Comparison of ENCODE assay signal across 10 mouse cellular contexts in genomic region chr8:120190107-120190809, GRCm38 (mm10). TPM values are rescaled to one million over a fixed set of nuclear protein-coding genes. Genes with fewer than 3 reads are reported as not detected.
A peak's percentile ranks its signal among the peaks of the same experiment; 100 is the strongest.
DNase-seq lines count a peak whose midpoint lies in the region; ATAC-seq lines count a peak whose summit lies in the region.
"Had no signal": no experiment of that assay in that cellular context is flagged by ENCODE, and none has a peak within 500 bp of the region (broad histone marks: within the 10 kb centered on the region; RNA-seq: fewer than 3 reads in every experiment).

No protein-coding gene starts in this region.

- H3K9me3 ChIP-seq in kidney, embryonic 16.5 days (ENCODE audit: low read length), result no peaks in the 10 kb centered on the region; the same call in 1 of the 2 replicates
- H3K9me3 ChIP-seq in embryonic facial prominence, embryonic 11.5 days (replicated peaks; ENCODE audit: control insufficient read depth, low read length), result no peaks in the 10 kb centered on the region
- no peaks in the 10 kb centered on the region for H3K9me3 ChIP-seq in midbrain, embryonic 14.5 days (ENCODE audit: control insufficient read depth, low read length)
- H3K9me3 ChIP-seq: liver, embryonic 12.5 days had no signal

- no peak for ATAC-seq in kidney, embryonic 16.5 days (ENCODE audit: low FRiP score, low TSS enrichment)
- 0 out of 2 replicates have a peak, but pooled peaks have one; percentile 5 for ATAC-seq in embryonic facial prominence, embryonic 11.5 days (replicated peaks; ENCODE audit: insufficient number of reproducible peaks, low FRiP score, low TSS enrichment, low read depth)
- ATAC-seq in midbrain, embryonic 14.5 days (ENCODE audit: low FRiP score, low TSS enrichment), result no peak; the same call in 1 of the 2 replicates
- ATAC-seq: CD4-positive, CD25-positive, alpha-beta regulatory T cell, adult 4 months had no signal

- H3K27me3 ChIP-seq in kidney, embryonic 16.5 days (ENCODE audit: insufficient read depth, low read length), result no peaks in the 10 kb centered on the region
- H3K27me3 ChIP-seq in embryonic facial prominence, embryonic 11.5 days (ENCODE audit: control insufficient read depth, insufficient read depth, low read length), result no peaks in the 10 kb centered on the region
- no peaks in the 10 kb centered on the region for H3K27me3 ChIP-seq in midbrain, embryonic 14.5 days (ENCODE audit: control insufficient read depth, insufficient read depth, low read length)

- H3K27ac ChIP-seq in kidney, embryonic 16.5 days (ENCODE audit: low read length), result peak overlapping the region; percentile 23; the same call in 1 of the 2 replicates
- H3K27ac ChIP-seq in embryonic facial prominence, embryonic 11.5 days (replicated peaks; ENCODE audit: low read depth, low read length), result no peak overlapping the region
- H3K27ac ChIP-seq in midbrain, embryonic 14.5 days (replicated peaks; ENCODE audit: low read depth, low read length), result peak overlapping the region; percentile 64
- H3K27ac ChIP-seq: liver, embryonic 12.5 days had no signal

- H3K4me1 ChIP-seq in kidney, embryonic 16.5 days (ENCODE audit: insufficient read depth, low read length), result peaks cover 48% of the 10 kb centered on the region
- peaks cover 10% of the 10 kb centered on the region for H3K4me1 ChIP-seq in embryonic facial prominence, embryonic 11.5 days (ENCODE audit: control insufficient read depth, insufficient read depth, low read length)
- peaks cover 23% of the 10 kb centered on the region for H3K4me1 ChIP-seq in midbrain, embryonic 14.5 days (ENCODE audit: control insufficient read depth, insufficient read depth, low read length)

- no peak overlapping the region for H3K9ac ChIP-seq in kidney, embryonic 16.5 days (replicated peaks; ENCODE audit: low read length)
- no peak overlapping the region for H3K9ac ChIP-seq in embryonic facial prominence, embryonic 11.5 days (replicated peaks; ENCODE audit: low read length)
- H3K9ac ChIP-seq in midbrain, embryonic 14.5 days (replicated peaks; ENCODE audit: low read length), result no peak overlapping the region
- H3K9ac ChIP-seq: liver, embryonic 12.5 days had no signal

- no peak overlapping the region for H3K4me3 ChIP-seq in kidney, embryonic 16.5 days (ENCODE audit: low read length)
- H3K4me3 ChIP-seq in embryonic facial prominence, embryonic 11.5 days (ENCODE audit: low read depth, low read length), result no peak overlapping the region
- no peak overlapping the region for H3K4me3 ChIP-seq in midbrain, embryonic 14.5 days (replicated peaks; ENCODE audit: low read depth, low read length)
- H3K4me3 ChIP-seq: liver, embryonic 12.5 days had no signal

- WGBS in kidney, embryonic 16.5 days, result 80% methylated on average over 17 of the region's 17 CpGs
- WGBS in embryonic facial prominence, embryonic 11.5 days, result 81% methylated on average over 17 of the region's 17 CpGs
- WGBS in midbrain, embryonic 14.5 days, result 81% methylated on average over 17 of the region's 17 CpGs

- no peak overlapping the region for H3K4me2 ChIP-seq in kidney, embryonic 16.5 days (replicated peaks; ENCODE audit: low read depth, low read length)
- H3K4me2 ChIP-seq in embryonic facial prominence, embryonic 11.5 days (ENCODE audit: low read depth, low read length), result no peak overlapping the region
- H3K4me2 ChIP-seq in midbrain, embryonic 14.5 days (ENCODE audit: low read length), result no peak overlapping the region

- peak; percentile 50 to 59 for DNase-seq in cerebellum, postnatal 25 days
- no peak for DNase-seq in cerebellum, postnatal 36 days
- DNase-seq in kidney, postnatal 36 days, result no peak
- no peak for DNase-seq in embryonic facial prominence, embryonic 11.5 days (ENCODE audit: low spot score)
- DNase-seq in midbrain, embryonic 14.5 days, result no peak
- DNase-seq in layer of hippocampus, adult 8-10 months (ENCODE audit: low spot score in 2 of 2), result no peak
- no peak for DNase-seq in thymus, postnatal 0 days (ENCODE audit: low spot score)

- no peaks in the 10 kb centered on the region for H3K36me3 ChIP-seq in kidney, embryonic 16.5 days (ENCODE audit: insufficient read depth, low read length)
- no peaks in the 10 kb centered on the region for H3K36me3 ChIP-seq in embryonic facial prominence, embryonic 11.5 days (replicated peaks; ENCODE audit: control insufficient read depth, insufficient read depth, low read depth, low read length)
- no peaks in the 10 kb centered on the region for H3K36me3 ChIP-seq in midbrain, embryonic 14.5 days (ENCODE audit: control insufficient read depth, insufficient read depth, low read length)
- H3K36me3 ChIP-seq: liver, embryonic 12.5 days had no signal

RNA-seq across cellular contexts. Expression of gene Fam92b, which starts 13.0 kb away (rescaled TPM):
- polyA plus RNA-seq in kidney, embryonic 16.5 days (2015; fragmentation: Nextera tagmentation; extraction: Ambion mirVana), result 0.14 and 0.22 TPM in 2 replicates
- 1.4 and 1.5 TPM in 2 replicates for polyA plus RNA-seq in embryonic facial prominence, embryonic 11.5 days (2014; fragmentation: Nextera tagmentation; extraction: Ambion mirVana)
- polyA plus RNA-seq in midbrain, embryonic 14.5 days (2014; fragmentation: Nextera tagmentation; extraction: Ambion mirVana), result 0.92 and 1.8 TPM in 2 replicates
- 1 to 10 TPM in 1 of 4 experiments, under 1 TPM in 2, not detected in 1; 0.41 to 1.1 (median 0.43) TPM for total RNA-seq in layer of hippocampus, adult 8-10 months (2022)
- polyA plus RNA-seq in thymus, postnatal 0 days (2015; fragmentation: Nextera tagmentation; extraction: Ambion mirVana), result 0.21 and 0.34 TPM in 2 replicates
- polyA plus RNA-seq: CD4-positive, CD25-positive, alpha-beta regulatory T cell, adult 4 months; liver, embryonic 12.5 days had no signal

RNA-seq across cellular contexts. Expression of gene Gse1, which starts 38.0 kb away (rescaled TPM):
- polyA plus RNA-seq in kidney, embryonic 16.5 days (2015; fragmentation: Nextera tagmentation; extraction: Ambion mirVana), result 6.7 and 7.9 TPM in 2 replicates
- 7.5 and 8.1 TPM in 2 replicates for polyA plus RNA-seq in embryonic facial prominence, embryonic 11.5 days (2014; fragmentation: Nextera tagmentation; extraction: Ambion mirVana)
- polyA plus RNA-seq in midbrain, embryonic 14.5 days (2014; fragmentation: Nextera tagmentation; extraction: Ambion mirVana), result 28.6 and 29.0 TPM in 2 replicates
- 100 to 1,000 TPM; 114 to 136 (median 127) TPM for total RNA-seq in layer of hippocampus, adult 8-10 months (2022)
- polyA plus RNA-seq in thymus, postnatal 0 days (2015; fragmentation: Nextera tagmentation; extraction: Ambion mirVana), result 26.3 and 35.9 TPM in 2 replicates

Comparison
In these comparisons a context has a peak if more than half of its experiments do, and no peak if none do; other contexts are left out.
1. DNase-seq: peak in cerebellum, postnatal 25 days (2 of 2); none in cerebellum, postnatal 36 days (0 of 2), kidney, postnatal 36 days (0 of 2), embryonic facial prominence, embryonic 11.5 days (single experiment), midbrain, embryonic 14.5 days (single experiment), layer of hippocampus, adult 8-10 months (0 of 2) and thymus, postnatal 0 days (single experiment).